Mouse (Mus musculus) intestine, embryonic 14.5 days (tissue): Measurements from ENCODE around the gene H2-T3. TPM values are rescaled to one million over a fixed set of nuclear protein-coding genes. Genes with fewer than 3 reads are reported as not detected.
"Not testable (repeated sequence)": the region's sequence is repeated elsewhere in the genome, so short reads cannot be mapped to it uniquely, and the experiment has no call there.

Source experiments
- ATAC-seq: fragments of 200-750 bp; cut with Nextera tagmentation; replicated peaks from 2 replicates; pipeline ENCODE4 v1.8.0; 2017; ENCODE audit warnings: low read depth, moderate number of reproducible peaks, moderate TSS enrichment, moderate library complexity; ENCODE audit not compliant: low FRiP score, low TSS enrichment
- DNase-seq: peaks from one replicate; pipeline ENCODE4 v3.0.0-alpha.2; 2018; ENCODE audit warnings: low spot score
- H3K27ac ChIP-seq: fragments of 300-500 bp; sonication (generic); 2 replicates; pipeline ENCODE4 v1.5.1; 2014; ENCODE audit warnings: low read depth, mild to moderate bottlenecking, control low read depth
- H3K27me3 ChIP-seq: fragments of 300-500 bp; sonication (generic); replicated peaks from 2 replicates; pipeline ENCODE4 v1.6.1; 2014; ENCODE audit warnings: low read length, control low read depth; ENCODE audit not compliant: control insufficient read depth, insufficient read depth
- H3K36me3 ChIP-seq: fragments of 300-500 bp; sonication (generic); 2 replicates; pipeline ENCODE4 v1.6.1; 2014; ENCODE audit warnings: low read length, control low read depth; ENCODE audit not compliant: control insufficient read depth, insufficient read depth
- H3K4me1 ChIP-seq: fragments of 300-500 bp; sonication (generic); replicated peaks from 2 replicates; pipeline ENCODE4 v1.6.1; 2014; ENCODE audit warnings: low read length, control low read depth, mixed read lengths; ENCODE audit not compliant: control insufficient read depth, insufficient read depth
- H3K4me2 ChIP-seq: fragments of 300-500 bp; sonication (generic); 2 replicates; pipeline ENCODE4 v1.6.1; 2014; ENCODE audit warnings: low read length
- H3K4me3 ChIP-seq: fragments of 300-500 bp; sonication (generic); 2 replicates; pipeline ENCODE4 v1.5.1; 2014; ENCODE audit warnings: low read depth, low read length, control low read depth, mixed read lengths
- H3K9ac ChIP-seq: fragments of 300-500 bp; sonication (generic); 2 replicates; pipeline ENCODE4 v1.6.1; 2014; ENCODE audit warnings: mild to moderate bottlenecking, low read length
- H3K9me3 ChIP-seq: fragments of 300-500 bp; sonication (generic); 2 replicates; pipeline ENCODE4 v1.6.1; 2016; ENCODE audit warnings: low read length, control low read depth; ENCODE audit not compliant: control insufficient read depth
- WGBS: fragments of 180-500 bp; shearing (Covaris S2); extraction: QIAGEN DNeasy Blood & Tissue Kit; methylation state at CpG from one replicate; pipeline ENCODE4 v1.1.7; 2014; 5-methylcytosine and 5-hydroxymethylcytosine counted together
- polyA plus RNA-seq: library from polyadenylated mRNA; unstranded; fragments of >200 nt; fragmentation: Nextera tagmentation; extraction: Ambion mirVana; gene quantifications from 2 replicates; pipeline ENCODE4 v1.2.1, GENCODE M21; 2014

The H2-T3 gene
- polyA plus RNA-seq: 7.9 and 8.2 TPM in 2 replicates

- ATAC-seq (peak; percentile 77), DNase-seq (no peak)
- H3K27me3 ChIP-seq: peaks cover 19% of the 10 kb centered on the region
- H3K9me3 ChIP-seq: no peaks in the 10 kb centered on the region
- no peak within 1 kb of the TSS for H3K4me3 ChIP-seq
- H3K36me3 ChIP-seq: no peaks in the 10 kb centered on the region
- H3K4me2 ChIP-seq: peak within 1 kb of the TSS; percentile 25
- 63% methylated on average over 2 of the region's 2 CpGs for WGBS
- no peak within 1 kb of the TSS for H3K9ac ChIP-seq
- H3K27ac ChIP-seq: 0 out of 2 replicates have a peak within 1 kb of the TSS, but pooled peaks have one; percentile 27
- no peaks in the 10 kb centered on the region for H3K4me1 ChIP-seq
These were observed at the start of gene H2-T3 for GRCm38 (mm10) chr17:36190169-36190507. Gene H2-T3, minus strand, starts transcription at chr17:36190287.

DNA sequence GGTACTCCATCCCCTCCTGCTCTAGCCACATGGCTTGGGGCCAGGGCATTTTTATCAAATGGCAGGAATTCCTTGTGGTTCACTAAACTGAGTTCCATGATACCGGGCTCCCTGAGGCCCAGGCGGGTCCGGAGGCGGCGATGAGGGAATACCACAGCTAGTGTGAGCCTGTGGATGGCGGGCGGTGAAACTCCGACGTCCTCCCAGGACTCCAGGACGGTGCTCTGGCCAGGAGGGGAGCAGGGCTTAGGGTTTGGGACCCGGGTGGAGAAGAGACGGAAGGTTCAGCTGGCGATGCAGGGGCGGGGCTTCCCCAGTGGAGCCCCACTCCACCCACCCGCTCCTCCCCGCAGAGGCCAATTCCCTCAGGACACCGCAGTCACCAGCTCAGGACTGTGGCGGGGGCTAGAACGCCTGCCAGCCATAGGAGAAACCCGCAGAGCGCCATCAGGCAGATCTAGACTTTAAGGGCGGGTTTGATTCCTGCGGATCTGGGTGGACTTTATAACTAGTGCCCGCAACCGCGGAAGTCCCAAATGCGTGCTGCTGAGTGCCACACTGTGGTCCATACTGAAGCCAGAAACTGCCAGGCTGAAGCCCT is 47.3 kb upstream of the H2-T3 start:
- 3% methylated on average over 27 of the region's 27 CpGs for WGBS
- Histone ChIP-seq H3K9ac (peak overlapping the region; percentile 34; the same call in 1 of the 2 replicates), H3K9me3 (no peaks in the 10 kb centered on the region), H3K36me3 (no peaks in the 10 kb centered on the region), H3K4me3 (peak overlapping the region; percentile 35), H3K4me2 (peak overlapping the region; percentile 58), H3K27me3 (peaks cover 48% of the 10 kb centered on the region), H3K4me1 (no peaks in the 10 kb centered on the region), H3K27ac (no peak overlapping the region)
- DNase-seq (no peak), ATAC-seq (no peak)

DNA sequence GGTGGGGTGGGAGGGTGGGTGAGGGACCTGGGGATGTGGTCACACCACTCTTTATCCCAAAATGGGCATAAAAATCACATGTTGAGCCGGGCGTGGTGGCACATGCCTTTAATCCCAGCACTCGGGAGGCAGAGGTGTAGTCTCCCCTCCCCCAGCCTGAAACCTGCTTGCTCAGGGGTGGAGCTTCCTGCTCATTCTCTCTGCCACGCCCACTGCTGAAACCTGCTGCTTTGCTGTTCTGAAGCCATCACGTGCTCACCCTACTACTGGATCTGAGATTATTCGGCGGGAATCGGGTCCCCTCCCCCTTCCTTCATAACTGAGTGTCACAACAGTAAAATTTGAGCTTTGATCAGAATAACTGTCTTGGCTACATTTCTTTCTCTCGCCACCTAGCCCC is 45.2 kb upstream of the H2-T3 start:
- H3K36me3 ChIP-seq, ATAC-seq, H3K9me3 ChIP-seq, H3K27ac ChIP-seq, H3K4me1 ChIP-seq, DNase-seq, H3K9ac ChIP-seq, H3K4me3 ChIP-seq, H3K4me2 ChIP-seq: not testable (repeated sequence)
- peaks cover 56% of the 10 kb centered on the region for H3K27me3 ChIP-seq
- 19% methylated on average over 8 of the region's 9 CpGs for WGBS

DNA sequence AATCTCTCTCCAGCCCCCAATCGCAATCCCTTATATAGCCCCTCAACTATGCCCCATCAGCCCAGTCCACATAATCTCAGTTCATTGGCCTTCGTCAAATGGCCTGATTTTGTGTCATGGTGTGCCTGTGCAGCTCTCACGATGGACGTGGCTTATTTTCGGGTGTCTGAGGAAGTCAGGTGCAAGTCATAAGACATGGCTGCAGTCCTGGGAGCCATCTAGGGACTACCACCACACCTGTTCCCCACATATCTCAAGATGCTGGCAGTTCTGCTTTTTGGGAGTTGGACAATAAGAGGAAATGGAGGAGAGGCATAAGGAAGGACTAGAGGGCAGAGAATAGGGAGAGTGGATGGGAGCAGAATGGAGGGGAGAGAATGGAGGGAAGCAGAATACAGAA is 43.5 kb upstream of the H2-T3 start:
- ATAC-seq (no peak), DNase-seq (no peak)
- 85% methylated on average over 5 of the region's 5 CpGs for WGBS
- H3K27me3 ChIP-seq: peaks cover 55% of the 10 kb centered on the region
- no peak overlapping the region for H3K4me2 ChIP-seq
- H3K4me1 ChIP-seq: no peaks in the 10 kb centered on the region
- H3K27ac ChIP-seq: no peak overlapping the region
- H3K4me3 ChIP-seq: no peak overlapping the region
- no peaks in the 10 kb centered on the region for H3K9me3 ChIP-seq
- no peak overlapping the region for H3K9ac ChIP-seq
- H3K36me3 ChIP-seq: no peaks in the 10 kb centered on the region

- Histone ChIP-seq H3K9ac (no peak overlapping the region), H3K4me2 (no peak overlapping the region), H3K27ac (no peak overlapping the region), H3K9me3 (no peaks in the 10 kb centered on the region), H3K4me1 (no peaks in the 10 kb centered on the region), H3K27me3 (peaks cover 44% of the 10 kb centered on the region), H3K4me3 (no peak overlapping the region), H3K36me3 (no peaks in the 10 kb centered on the region)
- 8% methylated on average over 36 of the region's 36 CpGs for WGBS
- DNase-seq (peak; percentile 100), ATAC-seq (no peak)
These were observed 41.2 kb upstream of the H2-T3 start for GRCm38 (mm10) chr17:36231318-36231717.

DNA sequence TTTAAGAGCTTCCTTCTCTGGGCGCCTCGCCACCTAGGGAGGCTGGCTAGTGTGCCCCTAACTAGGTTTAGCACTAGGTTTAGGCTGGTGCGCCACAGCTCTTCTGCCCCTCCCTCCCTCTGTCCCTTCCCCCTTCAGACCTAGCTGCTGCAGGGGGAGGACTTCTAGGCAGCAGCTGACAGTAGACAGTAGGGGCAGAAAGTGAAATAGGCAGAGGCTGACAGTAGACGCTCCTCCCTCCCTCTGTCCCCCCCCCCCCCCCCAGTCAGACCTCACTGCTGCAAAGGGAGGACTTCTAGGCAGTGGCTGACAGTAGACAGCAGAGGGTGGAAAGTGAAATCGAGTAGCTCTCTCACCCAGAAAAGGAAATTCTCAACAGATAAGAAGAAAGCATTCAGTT is 39.0 kb upstream of the H2-T3 start:
- H3K9me3 ChIP-seq: no peaks in the 10 kb centered on the region
- WGBS: 12% methylated on average over 4 of the region's 5 CpGs
- ATAC-seq: no peak

GRCm38 (mm10) chr17:36226921-36227320 is 36.8 kb upstream of the H2-T3 start:
- ATAC-seq (no peak), DNase-seq (no peak)
- Histone ChIP-seq H3K27me3 (peaks cover 39% of the 10 kb centered on the region), H3K4me1 (no peaks in the 10 kb centered on the region), H3K9ac (no peak overlapping the region), H3K27ac (no peak overlapping the region), H3K4me2 (no peak overlapping the region), H3K9me3 (no peaks in the 10 kb centered on the region), H3K4me3 (no peak overlapping the region), H3K36me3 (no peaks in the 10 kb centered on the region)
- 25% methylated on average over 8 of the region's 8 CpGs for WGBS

More for the DNA sequence above, 39.0 kb upstream of the H2-T3 start:
- Histone ChIP-seq H3K36me3 (no peaks in the 10 kb centered on the region), H3K9ac (no peak overlapping the region), H3K4me2 (no peak overlapping the region), H3K4me1 (no peaks in the 10 kb centered on the region), H3K27ac (no peak overlapping the region), H3K4me3 (no peak overlapping the region), H3K27me3 (peaks cover 47% of the 10 kb centered on the region)
- DNase-seq: no peak

DNA sequence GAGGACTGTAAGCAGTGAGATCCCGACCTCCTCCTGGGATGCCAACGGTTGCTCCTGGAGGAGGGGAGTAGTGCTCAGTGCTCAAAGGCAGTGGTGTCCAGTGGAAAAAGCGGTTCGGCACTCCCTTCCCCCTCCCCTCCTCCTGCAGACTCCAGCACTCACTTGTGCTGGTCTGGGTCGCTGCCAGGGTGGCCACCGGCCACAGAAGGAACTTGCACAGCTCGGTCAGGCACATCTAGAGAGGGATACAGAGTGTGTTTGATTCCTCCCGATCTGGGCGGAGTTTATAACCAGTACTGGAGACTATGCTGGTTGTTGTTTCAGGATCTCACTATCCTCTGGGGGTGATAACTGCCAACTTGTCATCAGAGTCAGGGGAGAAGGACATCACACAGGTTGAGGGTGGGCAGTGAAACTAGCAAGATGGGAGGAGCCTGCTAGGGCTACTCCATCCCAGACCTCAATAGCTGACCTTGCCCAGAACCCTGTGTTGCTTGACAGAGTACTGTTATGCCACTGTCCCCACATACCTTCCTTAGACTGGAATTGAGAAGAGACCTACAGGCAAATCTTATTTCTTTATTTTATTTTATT is 35.2 kb upstream of the H2-T3 start:
- peaks cover 40% of the 10 kb centered on the region for H3K27me3 ChIP-seq
- WGBS: 9% methylated on average over 9 of the region's 9 CpGs

GRCm38 (mm10) chr17:36224451-36224850 is 34.4 kb upstream of the H2-T3 start:
- DNase-seq (no peak), ATAC-seq (no peak)
- Histone ChIP-seq H3K4me3 (no peak overlapping the region), H3K9ac (no peak overlapping the region), H3K4me1 (no peaks in the 10 kb centered on the region), H3K9me3 (no peaks in the 10 kb centered on the region), H3K27ac (no peak overlapping the region), H3K36me3 (no peaks in the 10 kb centered on the region), H3K4me2 (no peak overlapping the region), H3K27me3 (peaks cover 43% of the 10 kb centered on the region)
- 42% methylated on average over 3 of the region's 3 CpGs for WGBS

More for the DNA sequence above, 35.2 kb upstream of the H2-T3 start:
- Histone ChIP-seq H3K27ac (no peak overlapping the region), H3K4me1 (no peaks in the 10 kb centered on the region), H3K36me3 (no peaks in the 10 kb centered on the region), H3K4me3 (no peak overlapping the region), H3K9me3 (no peaks in the 10 kb centered on the region), H3K9ac (no peak overlapping the region), H3K4me2 (no peak overlapping the region)
- no peak for DNase-seq
- ATAC-seq: no peak
